Mouse (Mus musculus) gastrocnemius, adult 8-10 months (tissue): ENCODE data around the gene Inmt. TPM values are rescaled to one million over a fixed set of nuclear protein-coding genes. Genes with fewer than 3 reads are reported as not detected.
A peak's percentile ranks its signal among the peaks of the same experiment; 100 is the strongest.
"Not testable (repeated sequence)": the region's sequence is repeated elsewhere in the genome, so short reads cannot be mapped to it uniquely, and the experiment has no call there.

Experiments
- DNase-seq, 2 experiments: peaks; one replicate each; pipeline ENCODE4 v3.0.0; 2022; ENCODE audit warnings: low spot score in 2 of 2
- total RNA-seq, 4 experiments: library from RNA; stranded (reverse); gene quantifications; 2 replicates each; pipeline ENCODE4 v1.2.4; 2022

Gene Inmt
- 10 to 100 TPM; 10.4 to 90.9 (median 28.7) TPM for total RNA-seq

DNA sequence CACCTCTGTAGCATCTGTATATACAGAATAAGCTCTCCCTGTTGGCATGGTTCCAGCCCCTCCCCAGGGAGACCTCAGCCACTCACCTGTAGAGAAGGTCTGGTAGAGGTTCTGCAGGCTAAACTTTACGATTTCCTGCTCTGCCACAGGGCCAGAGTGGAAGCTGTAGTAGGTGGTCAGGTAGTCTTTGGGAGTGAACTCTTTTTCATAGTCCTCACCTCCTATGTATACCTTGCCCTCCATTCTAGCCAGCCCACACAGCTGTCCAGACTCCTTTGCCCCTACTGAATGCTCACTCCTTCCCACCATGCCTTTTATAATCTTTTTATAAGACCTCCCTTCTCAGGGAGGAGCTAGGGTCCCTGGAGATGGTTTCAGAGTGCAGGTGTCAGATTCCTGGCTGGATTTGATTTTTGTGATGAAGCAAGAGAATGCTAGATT, at the start of gene Inmt:
Gene Inmt, minus strand, starts transcription at position 303 of the 441 bp plus-strand sequence.
- DNase-seq, result no peak

DNA sequence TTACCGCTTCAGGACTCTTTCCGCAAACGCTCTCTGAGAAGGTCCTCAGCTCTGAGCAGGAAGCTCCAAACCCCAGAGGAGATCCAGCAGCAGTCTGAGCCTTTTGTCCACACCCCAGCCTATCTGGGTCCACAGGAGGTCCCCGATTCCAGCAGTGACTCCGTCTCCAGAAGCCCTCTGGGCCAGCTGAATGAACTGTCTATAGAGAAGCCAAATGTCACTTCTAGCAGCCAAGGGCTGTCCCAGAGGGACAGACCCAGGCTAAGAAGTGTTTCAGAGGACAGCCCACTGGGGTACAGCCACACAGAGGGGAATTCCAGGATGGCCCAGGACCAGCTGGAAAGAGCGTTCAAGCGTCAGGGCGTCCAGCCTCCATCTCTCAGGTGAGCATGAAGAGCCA, 49.1 kb upstream of the Inmt start:
- no peak for DNase-seq

DNA sequence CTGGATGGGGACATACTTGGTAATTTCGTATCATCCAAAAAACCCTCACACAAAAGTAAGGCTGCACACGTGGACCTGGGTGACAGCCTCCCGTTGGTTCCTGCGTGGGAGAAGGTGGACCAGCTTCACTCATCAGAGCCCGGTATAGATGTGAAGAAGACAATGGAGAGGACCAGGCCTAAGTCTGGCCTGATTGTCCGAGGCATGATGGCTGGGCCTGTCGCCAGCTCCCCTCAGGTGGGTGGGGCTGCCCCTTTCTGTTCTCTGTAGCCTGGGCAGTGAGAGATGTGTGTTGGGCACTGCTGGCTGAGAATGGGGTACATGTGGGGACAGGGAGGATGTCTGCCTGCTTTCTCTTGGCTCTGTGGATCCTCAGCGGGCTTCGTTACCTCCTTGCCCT, 43.4 kb upstream of the Inmt start:
- no peak for DNase-seq

DNA sequence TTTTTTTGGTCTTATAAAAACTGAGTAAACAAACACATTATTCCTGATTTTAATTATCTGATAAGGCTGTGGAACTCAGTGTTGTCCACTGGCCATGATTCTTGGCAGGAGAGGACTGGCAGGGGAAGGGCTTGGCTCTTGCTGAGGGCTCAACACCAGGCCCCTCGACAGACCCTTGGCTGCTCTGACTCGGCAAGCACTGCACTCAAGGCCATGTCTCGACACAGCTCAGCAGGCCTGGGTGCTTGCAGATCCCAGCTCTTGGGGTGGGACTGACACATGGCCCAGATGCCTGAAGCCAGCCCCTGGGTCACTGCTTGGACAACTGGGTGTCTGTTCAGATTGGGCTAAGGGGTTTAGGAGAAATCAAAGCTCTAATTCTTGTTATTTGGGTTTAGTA, 39.7 kb upstream of the Inmt start:
- peak in 1 of 2 experiments; percentile 37 for DNase-seq

DNA sequence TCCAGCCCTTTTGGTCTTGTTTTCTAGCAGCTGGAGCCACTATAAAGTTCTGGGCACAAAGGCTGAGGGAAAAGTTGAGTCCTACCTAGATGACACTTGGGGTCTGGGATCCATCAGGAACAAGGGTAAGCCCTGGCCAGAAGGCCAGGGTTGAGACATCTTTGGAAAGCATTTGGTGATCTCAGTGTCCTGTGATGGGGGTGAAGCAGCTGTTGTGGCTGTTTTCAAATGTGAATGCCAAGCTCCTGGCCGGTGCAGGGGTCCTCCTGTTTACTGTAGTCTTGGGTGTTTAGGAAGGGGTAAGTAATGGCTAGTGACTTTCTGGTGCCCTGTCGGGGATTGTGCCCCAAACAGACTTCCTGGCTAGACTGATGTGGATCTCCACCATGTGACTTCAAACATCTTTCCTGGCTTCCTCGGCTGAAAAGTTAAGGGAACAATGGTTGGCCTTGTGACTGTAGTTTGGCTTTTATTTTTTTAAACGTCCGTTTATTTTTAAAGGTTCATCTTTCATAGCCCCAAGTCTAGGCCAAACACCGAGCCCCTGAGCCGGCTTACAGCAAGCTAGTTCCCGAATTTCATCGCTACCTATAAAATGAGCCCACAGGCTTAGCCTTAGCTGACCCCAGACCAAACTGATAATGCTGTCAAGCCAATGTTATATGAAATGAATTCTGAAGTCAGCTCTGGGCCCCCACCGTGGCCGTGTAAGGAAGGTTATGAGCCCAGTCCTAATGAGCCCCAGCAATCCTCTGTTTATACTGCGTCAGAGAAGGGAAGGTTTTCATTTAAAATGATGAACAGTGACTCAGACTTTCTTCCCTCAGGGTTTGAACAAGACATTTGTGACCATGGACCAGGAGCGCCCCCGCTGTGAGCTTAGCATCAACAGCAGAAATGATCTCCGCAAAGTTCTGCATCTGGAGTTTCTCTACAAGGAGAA, 35.9 kb upstream of the Inmt start:
- no peak for DNase-seq

DNA sequence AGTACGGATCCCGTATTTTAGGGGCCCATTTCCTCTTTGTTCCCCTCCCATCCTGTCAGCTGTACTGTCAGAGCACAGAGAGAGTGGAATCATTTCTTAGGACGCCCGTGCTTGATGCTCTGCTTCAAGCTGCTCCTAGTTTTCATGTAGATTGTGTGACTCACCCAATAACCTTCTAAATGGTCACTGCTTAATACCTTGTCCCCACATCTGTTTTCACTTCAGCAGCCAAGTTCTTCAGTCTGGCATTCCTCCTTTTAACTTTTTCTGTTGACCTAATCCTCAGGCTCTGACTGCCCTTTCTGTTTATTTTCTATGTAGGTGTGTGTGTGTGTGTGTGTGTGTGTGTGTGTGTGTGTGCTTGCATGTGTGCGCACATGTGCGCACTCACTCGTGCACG, 32.9 kb upstream of the Inmt start:
- no peak for DNase-seq

DNA sequence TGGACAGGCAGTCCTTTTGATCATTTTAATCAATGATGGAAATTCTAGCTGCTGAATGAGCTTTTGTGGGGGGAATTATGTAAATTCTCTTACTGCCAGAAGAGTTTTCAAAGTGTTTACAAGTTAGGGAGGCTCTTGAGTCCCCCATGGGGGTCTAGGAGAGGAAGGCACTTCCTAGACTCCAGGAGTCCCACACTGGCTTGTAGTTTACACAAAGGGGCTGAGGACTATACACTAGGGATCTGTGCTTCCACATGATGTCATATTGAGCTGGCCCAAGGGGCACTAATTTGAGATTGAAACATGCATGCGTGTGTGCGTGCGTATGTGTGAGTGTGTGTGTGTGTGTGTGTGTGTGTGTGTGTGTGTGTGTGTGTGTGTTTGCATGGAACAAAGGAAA, 29.1 kb upstream of the Inmt start:
- DNase-seq, result no peak

DNA sequence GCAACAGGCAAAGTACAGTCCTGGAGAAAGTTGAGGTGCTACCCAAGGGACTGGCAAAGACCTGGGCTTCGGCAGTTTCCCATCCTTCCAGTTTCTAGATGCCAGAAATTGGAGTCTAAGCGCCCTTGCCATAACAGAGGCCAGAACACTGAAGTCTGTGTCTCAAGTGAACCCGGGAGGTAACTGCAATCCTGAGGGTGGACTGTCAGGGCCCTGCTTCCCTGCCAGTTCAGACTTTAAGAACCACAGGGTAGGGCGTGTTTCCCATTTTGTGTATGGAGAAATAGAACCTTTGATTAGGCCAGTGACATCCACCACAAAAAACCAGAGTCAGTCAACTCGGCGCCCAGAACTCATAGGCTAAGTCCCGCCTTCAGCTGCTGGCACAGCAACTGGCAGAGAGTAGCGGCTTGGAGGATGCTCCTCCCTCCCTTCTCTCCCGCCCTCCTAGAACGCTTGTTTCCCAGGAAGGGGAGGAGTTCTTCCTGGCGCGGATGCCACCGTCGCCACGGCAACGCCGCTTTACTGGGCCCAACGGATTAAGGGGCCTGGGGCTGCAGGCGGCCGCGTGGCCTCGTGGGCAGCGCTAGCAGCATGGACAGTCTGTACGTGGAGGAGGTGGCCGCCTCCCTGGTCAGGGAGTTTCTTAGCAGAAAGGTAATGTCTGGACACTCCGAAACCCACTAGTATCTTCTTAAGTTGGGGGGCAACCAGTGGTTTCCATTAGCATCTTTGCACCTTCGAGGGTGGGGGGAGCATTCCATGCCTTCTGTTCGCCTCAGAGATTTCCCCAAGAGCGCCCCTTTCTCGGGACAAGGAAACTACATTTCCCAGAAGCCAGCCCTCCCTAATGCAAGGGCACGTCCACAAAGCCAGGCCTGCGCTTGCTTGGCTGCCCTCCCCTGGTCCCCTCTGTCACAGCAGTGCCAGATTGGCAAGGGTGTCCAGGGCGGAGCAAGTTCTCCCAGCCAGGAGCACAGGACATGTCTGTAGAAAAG, 28.4 kb upstream of the Inmt start, which contains the start of gene Mindy4:
Gene Mindy4, plus strand, starts transcription at position 471 of the 998 bp plus-strand sequence.
- DNase-seq, result peak; percentile 84 to 89

DNA sequence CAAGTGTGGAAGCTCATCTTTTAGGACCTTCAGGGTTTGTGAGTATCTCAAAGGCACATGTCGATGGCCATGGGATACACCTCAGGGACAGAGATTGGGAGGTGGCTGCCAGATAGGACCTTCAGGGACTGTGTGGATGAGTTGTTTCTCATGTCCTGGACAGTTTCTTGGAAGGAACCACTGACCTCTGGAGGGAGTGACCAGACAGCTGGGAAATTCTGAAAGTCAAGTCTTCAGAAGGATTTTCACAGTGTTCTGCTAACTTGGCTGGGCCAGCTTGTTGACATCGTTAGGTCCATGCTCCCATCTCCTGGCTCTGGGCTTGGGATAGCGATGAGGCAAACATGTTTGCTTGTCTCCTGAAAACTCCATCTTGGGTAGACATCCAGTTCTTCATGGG, 24.2 kb upstream of the Inmt start:
- peak; percentile 57 to 58 for DNase-seq

DNA sequence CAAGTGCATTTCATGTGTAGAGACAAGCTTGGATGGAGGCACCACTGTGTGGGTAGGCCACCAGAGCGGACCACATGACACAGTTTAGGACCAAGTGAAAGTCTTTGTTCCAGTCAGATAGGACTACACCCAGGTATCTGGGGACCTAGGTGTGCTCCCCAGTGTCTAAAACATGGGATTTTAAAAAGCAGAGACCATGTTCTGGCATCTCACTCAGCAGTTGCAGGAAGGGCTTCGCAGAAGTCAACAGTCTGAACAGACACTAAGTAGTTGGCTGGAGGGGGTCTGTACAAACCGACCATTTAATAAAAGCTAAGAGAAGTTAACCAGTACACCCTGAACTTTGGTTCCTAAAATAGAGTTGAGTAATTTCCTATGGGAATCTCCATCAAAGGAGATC, 18.3 kb upstream of the Inmt start:
- no peak for DNase-seq

DNA sequence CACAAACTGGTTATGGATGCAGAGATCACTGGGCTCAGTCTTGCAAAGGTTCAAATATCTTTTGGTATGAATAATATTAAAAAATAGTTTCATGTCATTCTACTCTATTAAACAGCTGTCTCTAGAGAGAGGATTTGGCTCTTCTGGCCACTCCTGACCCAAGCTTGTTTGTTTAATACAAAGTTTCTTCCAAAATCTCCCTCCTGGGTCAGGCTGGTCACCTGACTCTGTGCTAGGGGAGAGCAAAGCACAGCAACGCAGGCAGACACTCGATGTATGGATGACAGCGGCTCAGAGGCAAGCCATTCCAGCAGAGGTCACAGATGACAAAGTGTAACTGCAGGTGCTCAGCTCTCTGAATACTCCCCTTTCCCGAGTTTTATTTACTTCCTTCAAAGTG, 16.7 kb upstream of the Inmt start:
- no peak for DNase-seq

DNA sequence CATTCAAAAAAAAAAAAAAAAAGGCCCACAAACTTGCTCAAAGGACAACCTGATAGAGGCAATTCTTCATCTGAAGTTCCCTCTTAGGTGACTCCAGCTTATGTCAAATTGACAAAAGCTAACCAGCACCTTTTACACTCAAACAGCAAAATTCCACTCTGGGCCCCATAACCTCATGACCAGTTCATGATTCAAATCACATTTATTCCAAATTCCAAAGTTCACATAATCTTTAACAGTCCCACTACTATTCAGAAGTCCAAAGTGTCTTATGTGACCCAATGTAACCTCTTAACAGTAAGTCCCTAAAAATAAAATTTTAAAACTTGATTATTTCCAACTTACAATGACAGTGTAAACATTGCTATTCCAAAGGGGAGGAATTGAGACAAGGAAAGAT, 14.6 kb upstream of the Inmt start:
- DNase-seq, result no peak

DNA sequence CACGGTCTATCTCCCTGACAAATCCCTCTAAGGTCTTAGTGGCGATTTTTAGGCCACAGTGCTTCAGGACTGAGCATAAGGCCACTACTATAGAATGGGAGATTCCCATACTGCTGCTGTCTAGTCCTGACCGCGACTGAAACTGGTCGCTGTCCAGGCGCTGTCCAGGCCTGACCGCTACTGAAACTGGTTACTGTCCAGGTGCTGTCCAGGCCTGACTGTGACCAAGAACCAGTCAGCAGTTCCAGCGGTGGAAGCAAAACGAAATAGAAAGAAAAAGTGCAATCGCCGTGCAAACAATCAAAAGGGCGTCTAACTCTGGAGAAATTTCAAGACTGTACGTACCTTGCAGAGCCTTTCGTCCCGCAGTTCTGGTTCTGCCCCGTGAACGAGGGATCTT, 13.0 kb upstream of the Inmt start:
- DNase-seq, result not testable (repeated sequence)

DNA sequence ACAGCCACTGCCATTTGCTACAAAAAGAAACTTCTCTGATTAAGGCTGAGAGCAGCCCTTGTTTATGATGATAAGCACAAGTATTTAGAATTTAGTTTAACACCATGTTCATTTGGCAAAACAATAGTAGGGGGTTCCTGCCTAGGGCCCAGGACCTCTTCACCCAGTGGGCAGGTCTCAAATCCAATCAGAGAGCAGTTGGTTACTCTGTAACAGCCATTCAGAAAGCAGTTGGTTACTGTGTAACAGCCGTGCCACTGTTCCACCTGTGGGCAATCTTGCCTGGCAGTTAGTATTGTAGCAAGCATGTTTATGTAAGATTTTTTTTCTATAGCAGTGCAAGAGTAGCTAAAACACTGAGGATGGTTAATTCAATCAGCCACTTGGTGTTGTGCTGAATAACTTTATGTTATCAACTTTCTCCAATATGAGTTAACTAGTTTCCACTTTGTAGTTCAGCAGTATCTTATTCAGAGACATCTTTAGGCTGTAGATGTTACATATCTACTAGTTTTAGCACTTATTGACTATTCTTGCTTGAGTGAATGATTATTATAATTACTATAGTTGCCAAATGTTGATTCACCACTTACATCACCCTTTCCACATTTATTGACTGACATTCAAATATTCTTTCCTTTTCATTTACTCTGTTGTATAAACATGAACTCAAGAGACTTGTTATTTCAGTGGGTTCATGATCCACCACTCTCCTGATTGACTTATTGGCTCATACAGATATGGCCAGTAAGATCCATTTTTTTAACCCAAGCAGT, 8.0 kb upstream of the Inmt start:
- DNase-seq, result no peak

DNA sequence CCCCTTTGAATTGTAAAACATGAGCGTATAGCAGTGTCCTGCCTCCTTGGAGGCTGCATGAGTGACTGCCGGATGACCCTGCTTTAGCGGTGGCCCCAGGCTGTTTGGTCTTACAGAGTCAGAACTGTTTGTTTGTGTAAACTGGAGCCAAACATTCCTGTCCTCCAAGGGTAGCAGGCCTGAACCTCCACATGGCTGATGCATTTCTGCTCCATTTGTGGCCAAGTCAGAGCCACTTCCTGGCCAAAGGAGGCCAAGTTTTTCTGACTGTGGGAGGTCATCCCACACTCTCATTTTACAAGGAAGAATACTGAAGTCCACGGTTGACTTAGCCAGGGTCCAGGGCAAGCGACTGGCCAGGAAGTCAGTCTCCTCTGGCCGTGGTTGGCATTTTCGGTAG, 4.7 kb upstream of the Inmt start:
- no peak for DNase-seq

DNA sequence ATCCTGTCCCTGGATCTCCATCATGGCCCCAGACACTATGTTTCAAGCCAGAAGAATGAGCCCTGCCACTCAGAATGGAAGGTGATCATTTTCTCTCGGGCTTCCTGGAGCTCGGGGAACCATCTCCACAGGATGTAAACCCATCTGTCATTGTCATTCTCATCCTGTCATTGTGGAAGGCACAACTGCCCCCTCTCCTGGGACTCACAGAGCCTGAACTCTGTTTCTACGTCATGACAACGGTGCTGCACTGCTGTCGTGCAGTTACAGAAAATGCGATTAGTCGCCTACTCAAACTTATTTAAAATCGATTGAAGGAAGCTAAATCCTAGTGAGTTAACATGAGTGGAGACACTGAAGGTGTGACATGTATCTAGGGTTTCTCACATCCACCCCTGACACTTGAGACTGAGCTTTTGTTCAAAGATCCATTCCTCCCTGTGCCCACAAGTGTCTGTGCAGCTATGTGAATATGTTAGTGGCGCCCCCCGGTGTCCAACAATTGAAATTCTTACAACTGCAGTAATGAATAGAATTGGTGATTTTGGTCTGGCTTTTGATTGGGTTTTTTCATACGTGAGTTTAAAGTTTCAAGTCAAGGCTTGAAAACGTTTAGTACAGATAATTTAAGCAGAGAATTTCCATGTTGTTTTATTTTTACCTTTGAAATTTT, 2.4 kb upstream of the Inmt start:
- DNase-seq, result no peak

DNA sequence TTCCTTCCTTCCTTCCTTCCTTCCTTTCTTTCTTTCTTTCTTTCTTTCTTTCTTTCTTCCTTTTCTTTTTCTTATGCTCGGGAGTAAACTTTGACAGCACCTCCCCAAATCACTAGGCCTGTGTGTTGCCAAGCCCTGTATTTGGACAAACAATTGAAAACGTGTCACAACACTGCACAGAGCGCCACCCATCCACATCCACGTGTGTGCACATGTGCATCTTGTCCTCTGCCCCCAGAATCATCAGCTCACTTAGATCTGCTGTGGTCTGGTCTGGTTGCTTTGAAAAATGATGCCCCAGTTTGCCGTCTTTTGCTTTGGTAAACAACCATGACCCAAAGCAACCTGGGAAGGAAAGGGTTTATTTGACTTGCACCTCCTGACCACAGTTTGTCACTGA, 1.0 kb upstream of the Inmt start:
- DNase-seq, result no peak

DNA sequence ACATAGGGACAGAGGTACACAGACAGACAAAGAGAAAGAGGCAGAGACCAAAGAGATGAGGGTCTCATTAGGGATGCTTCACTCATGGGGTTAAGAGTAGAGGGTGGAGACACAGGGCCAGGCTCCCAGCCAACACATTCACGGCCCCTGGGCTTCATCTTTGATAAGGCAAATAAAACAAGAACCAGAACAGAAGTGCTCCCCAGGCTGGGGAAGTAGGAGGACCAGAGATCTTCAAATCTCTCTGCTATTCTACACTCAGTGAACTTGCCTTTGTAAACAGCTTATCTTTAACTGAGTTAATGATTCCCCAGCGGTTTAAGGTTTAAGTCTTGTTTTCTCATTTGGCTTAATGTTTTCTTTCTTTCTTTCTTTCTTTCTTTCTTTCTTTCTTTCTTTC, 613 bp upstream of the Inmt start:
- no peak for DNase-seq

DNA sequence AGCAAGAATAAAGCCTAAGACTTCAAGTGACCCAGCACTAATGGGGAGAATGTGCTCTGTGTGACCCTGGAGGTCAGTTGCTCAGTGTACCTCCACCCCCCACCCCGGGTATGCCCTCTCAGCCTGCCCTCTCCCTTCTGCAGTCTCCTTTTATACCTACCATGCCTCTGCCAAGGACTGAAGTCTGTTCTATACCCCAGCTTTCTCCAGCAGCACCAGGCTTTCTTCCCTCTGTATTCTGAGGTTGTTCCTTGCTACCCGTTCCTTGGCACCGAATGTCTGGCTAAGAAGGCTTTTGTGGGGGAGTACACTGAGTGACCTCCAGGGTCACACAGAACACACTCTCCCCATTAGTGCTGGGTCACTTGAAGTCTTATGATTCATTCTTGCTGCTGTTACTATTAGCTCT, 898 bp downstream of the Inmt start:
- DNase-seq, result no peak

DNA sequence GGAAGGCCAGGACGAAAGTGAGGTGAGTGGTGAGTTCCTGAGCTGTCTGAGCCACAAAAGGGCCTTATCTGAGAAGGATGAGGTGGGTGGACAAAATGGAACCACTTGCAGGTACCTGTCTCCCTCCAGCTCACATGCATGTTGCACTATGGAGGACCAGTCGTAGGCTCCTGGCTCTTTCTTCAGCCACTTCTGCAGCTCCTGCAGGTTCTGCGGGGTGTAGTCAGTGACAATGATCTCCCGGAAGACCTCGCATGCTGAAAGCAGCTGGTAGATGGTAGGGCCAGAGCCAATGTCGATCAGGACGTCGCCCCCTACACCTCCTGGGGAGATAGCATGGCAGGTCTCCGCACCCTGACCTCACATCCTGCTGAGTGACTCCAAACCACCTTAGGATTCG, 1.7 kb downstream of the Inmt start:
- DNase-seq, result no peak

DNA sequence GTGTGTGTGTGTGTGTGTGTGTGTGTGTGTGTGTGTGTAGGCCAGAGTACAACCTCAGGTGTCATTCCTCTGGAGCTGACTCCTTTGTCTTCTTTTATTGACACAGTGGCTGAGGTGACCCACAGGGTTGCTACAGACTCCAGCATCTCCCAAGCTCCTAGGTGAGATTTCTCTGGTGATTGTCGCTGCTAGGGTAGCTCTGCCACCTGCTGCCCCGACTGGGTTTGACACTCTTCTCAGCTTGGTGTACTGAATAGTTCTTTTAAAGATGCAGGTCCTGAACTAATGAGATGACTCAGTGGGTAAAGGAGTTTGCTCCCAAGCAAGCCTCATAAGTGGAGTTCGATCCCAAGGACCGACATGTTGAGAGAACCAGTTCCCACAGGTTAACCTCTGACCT, 3.2 kb downstream of the Inmt start:
- no peak for DNase-seq
